Mouse (Mus musculus): ENCODE data around the gene Fitm1. TPM values are rescaled to one million over a fixed set of nuclear protein-coding genes. Genes with fewer than 3 reads are reported as not detected.

Gene Fitm1
- total RNA-seq, 2 experiments from 2014 or later = 294 to 332 TPM

- DNase-seq (ENCODE audit: low spot score in 2 of 2) = no peak
Measured at GRCm38 (mm10) chr14:55565748-55566147, 9.7 kb upstream of the Fitm1 start.

- no peak for DNase-seq (ENCODE audit: low spot score in 2 of 2)
Measured at GRCm38 (mm10) chr14:55567496-55567895, 7.9 kb upstream of the Fitm1 start.

- no peak for DNase-seq (ENCODE audit: low spot score in 2 of 2)
Measured at GRCm38 (mm10) chr14:55570588-55570987, 4.8 kb upstream of the Fitm1 start.

- DNase-seq (ENCODE audit: low spot score in 2 of 2) = no peak
Measured at GRCm38 (mm10) chr14:55571760-55572159, 3.7 kb upstream of the Fitm1 start.

- no peak for DNase-seq (ENCODE audit: low spot score in 2 of 2)
Measured at GRCm38 (mm10) chr14:55575711-55576110, 294 bp downstream of the Fitm1 start.

GRCm38 (mm10) chr14:55576376-55576775 is 959 bp downstream of the Fitm1 start:
- DNase-seq (ENCODE audit: low spot score in 2 of 2) = no peak

- DNase-seq (ENCODE audit: low spot score in 2 of 2) = peak; percentile 60 to 78
Measured at GRCm38 (mm10) chr14:55577871-55578667, 2.7 kb downstream of the Fitm1 start, which contains the start of gene Psme1. TSS of gene Psme1 (plus strand) at chr14:55578123.

GRCm38 (mm10) chr14:55578668-55579269 is 3.4 kb downstream of the Fitm1 start:
- DNase-seq (ENCODE audit: low spot score in 2 of 2) = peak in 1 of 2 experiments; percentile 56

GRCm38 (mm10) chr14:55579511-55580496 is 4.4 kb downstream of the Fitm1 start:
- DNase-seq (ENCODE audit: low spot score in 2 of 2) = no peak

GRCm38 (mm10) chr14:55580731-55581130 is 5.3 kb downstream of the Fitm1 start:
- no peak for DNase-seq (ENCODE audit: low spot score in 2 of 2)

- DNase-seq (ENCODE audit: low spot score in 2 of 2) = no peak
Measured at GRCm38 (mm10) chr14:55581981-55582681, 6.7 kb downstream of the Fitm1 start.

GRCm38 (mm10) chr14:55584303-55584701 is 8.9 kb downstream of the Fitm1 start:
- DNase-seq (ENCODE audit: low spot score in 2 of 2) = no peak

GRCm38 (mm10) chr14:55584702-55585565 is 9.5 kb downstream of the Fitm1 start, which contains the start of gene Emc9:
TSS of gene Emc9 (minus strand) at chr14:55585302.
- DNase-seq (ENCODE audit: low spot score in 2 of 2) = peak; percentile 52 to 69

GRCm38 (mm10) chr14:55585566-55585960 is 10.1 kb downstream of the Fitm1 start:
- DNase-seq (ENCODE audit: low spot score in 2 of 2) = no peak

GRCm38 (mm10) chr14:55586149-55586548 is 10.7 kb downstream of the Fitm1 start:
- no peak for DNase-seq (ENCODE audit: low spot score in 2 of 2)

- DNase-seq (ENCODE audit: low spot score in 2 of 2) = no peak
Measured at GRCm38 (mm10) chr14:55589271-55589670, 13.9 kb downstream of the Fitm1 start.

GRCm38 (mm10) chr14:55589771-55590448 is 14.5 kb downstream of the Fitm1 start:
- DNase-seq (ENCODE audit: low spot score in 2 of 2) = no peak

- DNase-seq (ENCODE audit: low spot score in 2 of 2) = peak; percentile 81 to 92
Measured at GRCm38 (mm10) chr14:55590748-55591330, 15.4 kb downstream of the Fitm1 start, which contains the start of gene Psme2. TSS of gene Psme2 (minus strand) at chr14:55591113.

Measured in gastrocnemius, postnatal 4 days (tissue).